Mouse (Mus musculus): ENCODE data around the gene Extl2.

GRCm38 (mm10) chr3:115963597-115963996, 43.7 kb upstream of the Extl2 start:
- no peak for TF ChIP-seq CTCF (conservative IDR thresholded peaks at IDR 0.05; ENCODE audit: insufficient read depth, insufficient read length, low read depth, low read length)
- TF ChIP-seq POLR2A (IDR thresholded peaks at IDR 0.05; ENCODE audit: low read depth, low read length): no peak

Measured in kidney, adult 2 months (tissue).